Mouse (Mus musculus): ENCODE results near the gene Akt1s1. TPM values are rescaled to one million over a fixed set of nuclear protein-coding genes. Genes with fewer than 3 reads are reported as not detected.

The Akt1s1 gene
- 90.1 and 99.1 TPM in 2 replicates for polyA plus RNA-seq (2015; fragmentation: Nextera tagmentation; extraction: Ambion mirVana)

GRCm38 (mm10) chr7:44848561-44849415, at the start of gene Akt1s1, which contains the start of gene Tbc1d17:
Gene Akt1s1 (plus strand): TSS chr7:44848991.
Gene Tbc1d17 (minus strand): TSS chr7:44849079.
- peaks cover 26% of the 10 kb centered on the region for H3K36me3 ChIP-seq
- peak within 1 kb of the TSS; percentile 84 for H3K9ac ChIP-seq
- ATAC-seq (ENCODE audit: low FRiP score, low read depth) = peak; percentile 91
- no peaks in the 10 kb centered on the region for H3K27me3 ChIP-seq
- H3K27ac ChIP-seq (replicated peaks) = peak within 1 kb of the TSS; percentile 99
- H3K4me3 ChIP-seq = peak within 1 kb of the TSS; percentile 81
- peaks cover 39% of the 10 kb centered on the region for H3K4me1 ChIP-seq (replicated peaks)
- under 1% methylated on average over 54 of the region's 54 CpGs for WGBS
- peak within 1 kb of the TSS; percentile 86 for H3K4me2 ChIP-seq
- H3K9me3 ChIP-seq = no peaks in the 10 kb centered on the region

- Histone ChIP-seq H3K4me2 (no peak overlapping the region), H3K9ac (no peak overlapping the region), H3K4me1 (replicated peaks) (no peaks in the 10 kb centered on the region), H3K9me3 (no peaks in the 10 kb centered on the region), H3K36me3 (no peaks in the 10 kb centered on the region), H3K27me3 (no peaks in the 10 kb centered on the region), H3K27ac (replicated peaks) (no peak overlapping the region), H3K4me3 (no peak overlapping the region)
- ATAC-seq (ENCODE audit: low FRiP score, low read depth) = no peak
- WGBS = 97% methylated on average over 2 of the region's 2 CpGs
Measured at GRCm38 (mm10) chr7:44808927-44809326, 39.9 kb upstream of the Akt1s1 start.

- 94% methylated on average over 3 of the region's 3 CpGs for WGBS
- Histone ChIP-seq H3K27me3 (no peaks in the 10 kb centered on the region), H3K27ac (replicated peaks) (no peak overlapping the region), H3K9ac (no peak overlapping the region), H3K4me3 (no peak overlapping the region), H3K9me3 (no peaks in the 10 kb centered on the region), H3K36me3 (no peaks in the 10 kb centered on the region), H3K4me2 (no peak overlapping the region), H3K4me1 (replicated peaks) (no peaks in the 10 kb centered on the region)
- no peak for ATAC-seq (ENCODE audit: low FRiP score, low read depth)
Measured at GRCm38 (mm10) chr7:44809466-44809865, 39.3 kb upstream of the Akt1s1 start.

DNA sequence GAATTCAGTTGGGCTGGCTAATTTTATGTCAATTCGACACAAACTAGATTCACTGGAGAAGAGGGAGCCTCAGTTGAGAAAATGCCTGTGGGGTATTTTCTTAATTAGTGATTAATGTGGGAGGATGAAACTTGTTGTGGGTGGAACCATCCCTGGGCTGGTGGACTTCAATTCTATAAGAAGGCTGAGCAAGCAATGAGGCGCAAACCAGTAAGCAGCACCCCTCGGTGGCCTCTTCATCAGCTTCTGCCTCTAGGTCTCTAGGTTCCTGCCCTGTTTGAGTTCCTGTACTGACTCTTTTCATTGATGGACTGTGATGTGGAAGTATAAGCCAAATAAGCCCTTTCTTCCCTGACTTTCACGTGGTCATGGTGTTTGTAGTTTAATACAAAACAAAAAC, 38.4 kb upstream of the Akt1s1 start:
- H3K9me3 ChIP-seq = no peaks in the 10 kb centered on the region
- ATAC-seq (ENCODE audit: low FRiP score, low read depth) = no peak
- no peak overlapping the region for H3K27ac ChIP-seq (replicated peaks)
- WGBS = 78% methylated on average over 4 of the region's 4 CpGs
- H3K9ac ChIP-seq = no peak overlapping the region
- no peaks in the 10 kb centered on the region for H3K36me3 ChIP-seq
- no peak overlapping the region for H3K4me3 ChIP-seq
- H3K4me1 ChIP-seq (replicated peaks) = peaks cover 7% of the 10 kb centered on the region
- no peak overlapping the region for H3K4me2 ChIP-seq
- H3K27me3 ChIP-seq = no peaks in the 10 kb centered on the region

DNA sequence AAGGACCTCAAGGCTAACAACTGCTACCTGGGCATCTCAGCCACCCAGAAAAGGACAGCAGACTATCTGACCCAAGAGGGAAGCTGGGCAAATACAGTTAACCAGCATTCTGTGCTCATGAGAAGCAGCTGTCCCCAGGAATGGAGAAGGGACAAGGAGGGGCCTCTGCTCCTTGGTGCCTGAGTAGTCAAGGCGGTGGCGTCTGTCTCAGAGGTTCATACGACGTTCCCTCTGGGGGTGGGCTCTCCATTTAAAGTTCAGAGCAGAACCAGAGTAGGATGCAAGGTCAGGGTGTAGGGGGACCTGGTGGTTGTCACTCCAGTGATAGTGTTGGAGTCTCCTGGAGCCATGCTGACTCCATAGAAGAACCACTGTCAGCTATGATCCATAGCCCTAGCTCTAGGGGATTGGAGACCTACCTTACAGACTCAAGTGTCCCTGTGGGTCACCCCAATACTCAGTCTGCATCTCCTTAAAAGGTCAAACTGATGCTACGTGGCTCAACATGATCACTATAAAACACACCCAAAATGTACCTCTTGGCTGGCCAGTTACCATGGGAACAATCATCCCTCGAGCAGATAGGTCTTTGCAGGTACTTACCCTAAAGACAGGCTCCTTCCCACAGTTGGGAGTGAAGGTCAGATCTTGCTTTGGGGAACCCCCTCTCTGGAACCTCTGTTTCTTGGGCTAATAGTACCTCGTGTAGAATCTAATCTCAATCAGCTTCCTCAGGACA, 37.8 kb upstream of the Akt1s1 start:
- Histone ChIP-seq H3K27ac (replicated peaks) (no peak overlapping the region), H3K9ac (no peak overlapping the region), H3K4me2 (no peak overlapping the region), H3K27me3 (no peaks in the 10 kb centered on the region), H3K36me3 (no peaks in the 10 kb centered on the region), H3K9me3 (no peaks in the 10 kb centered on the region), H3K4me1 (replicated peaks) (peaks cover 8% of the 10 kb centered on the region), H3K4me3 (no peak overlapping the region)
- WGBS = 92% methylated on average over 7 of the region's 7 CpGs
- ATAC-seq (ENCODE audit: low FRiP score, low read depth) = no peak

DNA sequence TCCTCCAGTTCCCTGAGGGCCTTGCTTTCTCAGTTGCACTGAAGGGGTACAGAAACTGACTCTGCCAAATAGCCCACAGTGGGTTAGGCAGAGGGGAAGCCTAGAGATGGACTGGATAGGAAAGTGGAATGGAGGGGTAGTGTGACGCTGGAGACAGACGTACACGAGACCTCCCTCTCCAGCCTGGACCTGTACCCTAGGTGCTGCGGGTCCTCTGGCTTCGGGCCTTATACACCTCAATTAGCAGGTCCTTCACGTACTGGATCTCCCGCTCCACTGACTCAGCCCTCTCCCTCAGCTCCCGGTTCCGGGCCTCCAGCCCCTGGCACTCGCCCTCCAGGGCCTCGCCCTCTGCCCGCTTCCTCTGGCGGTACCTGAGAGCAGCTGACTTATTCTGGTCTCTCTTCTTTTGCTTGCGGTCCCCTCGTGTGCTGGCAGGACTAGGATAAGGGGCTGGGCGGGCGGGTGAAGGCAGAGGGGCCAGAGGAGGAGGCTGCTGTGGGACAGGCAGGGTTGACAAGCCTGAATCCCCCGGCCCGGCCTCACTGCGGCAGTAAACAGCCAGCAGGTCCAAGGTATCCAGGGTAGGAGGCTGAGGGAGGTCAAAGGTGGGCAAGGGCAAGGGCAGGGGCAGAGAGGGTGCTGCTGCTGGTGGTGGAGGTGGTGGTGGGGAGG, 36.0 kb upstream of the Akt1s1 start:
- H3K9me3 ChIP-seq = no peaks in the 10 kb centered on the region
- no peak overlapping the region for H3K27ac ChIP-seq (replicated peaks)
- no peaks in the 10 kb centered on the region for H3K27me3 ChIP-seq
- peaks cover 17% of the 10 kb centered on the region for H3K4me1 ChIP-seq (replicated peaks)
- no peak overlapping the region for H3K9ac ChIP-seq
- no peak overlapping the region for H3K4me3 ChIP-seq
- ATAC-seq (ENCODE audit: low FRiP score, low read depth) = no peak
- H3K4me2 ChIP-seq = no peak overlapping the region
- H3K36me3 ChIP-seq = no peaks in the 10 kb centered on the region
- 92% methylated on average over 20 of the region's 20 CpGs for WGBS

GRCm38 (mm10) chr7:44813985-44814384, 34.8 kb upstream of the Akt1s1 start:
- Histone ChIP-seq H3K4me1 (replicated peaks) (peaks cover 29% of the 10 kb centered on the region), H3K9ac (no peak overlapping the region), H3K27me3 (no peaks in the 10 kb centered on the region), H3K4me2 (no peak overlapping the region), H3K4me3 (no peak overlapping the region), H3K27ac (replicated peaks) (no peak overlapping the region), H3K9me3 (no peaks in the 10 kb centered on the region), H3K36me3 (no peaks in the 10 kb centered on the region)
- 96% methylated on average over 3 of the region's 3 CpGs for WGBS
- ATAC-seq (ENCODE audit: low FRiP score, low read depth) = no peak

DNA sequence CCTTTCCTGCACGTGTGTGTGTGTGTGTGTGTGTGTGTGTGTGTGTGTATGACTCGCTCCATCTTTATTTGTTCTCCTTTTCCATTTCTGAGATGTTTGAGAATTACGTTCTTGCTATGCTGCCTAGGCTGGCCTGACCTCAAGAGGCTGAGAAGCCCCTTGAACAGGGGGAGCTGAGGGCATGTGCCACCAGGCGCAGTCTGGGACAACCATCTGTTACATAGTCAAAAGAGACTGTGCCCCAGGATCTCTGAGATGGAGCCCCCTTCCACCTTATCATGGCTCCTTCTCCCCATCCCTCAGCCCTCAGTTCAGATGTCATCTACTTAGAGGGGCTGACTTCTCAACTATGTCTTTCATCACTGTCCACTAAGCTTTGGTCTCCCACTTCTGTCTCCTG, 34.4 kb upstream of the Akt1s1 start:
- peaks cover 32% of the 10 kb centered on the region for H3K4me1 ChIP-seq (replicated peaks)
- WGBS = 97% methylated on average over 4 of the region's 4 CpGs
- no peak overlapping the region for H3K4me3 ChIP-seq
- no peaks in the 10 kb centered on the region for H3K27me3 ChIP-seq
- no peak overlapping the region for H3K27ac ChIP-seq (replicated peaks)
- ATAC-seq (ENCODE audit: low FRiP score, low read depth) = no peak
- H3K4me2 ChIP-seq = no peak overlapping the region
- no peak overlapping the region for H3K9ac ChIP-seq
- no peaks in the 10 kb centered on the region for H3K9me3 ChIP-seq
- H3K36me3 ChIP-seq = no peaks in the 10 kb centered on the region

DNA sequence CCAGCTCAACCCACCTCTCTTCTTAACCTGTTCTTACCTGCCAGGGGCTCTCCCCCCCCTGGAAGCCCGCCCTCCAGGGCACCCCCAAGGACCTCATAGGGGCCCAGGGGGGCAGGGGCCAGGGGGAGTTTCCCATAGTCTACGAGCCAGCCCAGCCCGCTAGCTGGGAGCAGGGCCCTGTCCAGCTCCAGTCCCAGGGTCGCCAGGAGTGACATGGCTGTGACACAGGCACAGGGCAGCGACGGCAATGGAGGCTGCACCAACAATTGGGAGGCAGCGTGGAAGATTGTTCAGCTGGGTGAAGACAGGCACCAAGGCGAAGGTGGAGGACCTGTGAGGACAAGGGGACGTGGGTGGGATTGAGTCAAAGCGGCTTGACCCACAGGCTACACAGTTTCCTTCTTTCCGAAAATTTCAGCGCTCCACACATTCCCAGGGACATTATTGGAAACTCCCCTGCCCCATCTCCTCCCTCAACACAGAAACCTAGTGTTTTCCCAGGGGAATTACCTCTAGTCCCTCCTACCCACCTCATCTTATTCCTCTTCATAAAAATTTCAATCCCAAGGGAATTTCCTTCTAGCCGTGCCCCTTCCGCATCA, 33.7 kb upstream of the Akt1s1 start:
- Histone ChIP-seq H3K4me3 (peak overlapping the region; percentile 78), H3K27me3 (no peaks in the 10 kb centered on the region), H3K27ac (replicated peaks) (peak overlapping the region; percentile 90), H3K36me3 (no peaks in the 10 kb centered on the region), H3K4me2 (peak overlapping the region; percentile 60), H3K4me1 (replicated peaks) (peaks cover 39% of the 10 kb centered on the region), H3K9ac (0 out of 2 replicates have a peak overlapping the region, but pooled peaks have one; percentile 5), H3K9me3 (no peaks in the 10 kb centered on the region)
- ATAC-seq (ENCODE audit: low FRiP score, low read depth) = peak; percentile 9; the same call in 1 of the 2 replicates
- WGBS = 25% methylated on average over 14 of the region's 14 CpGs

- 0% methylated on average over 61 of the region's 62 CpGs for WGBS
- H3K4me1 ChIP-seq (replicated peaks) = peaks cover 44% of the 10 kb centered on the region
Measured at GRCm38 (mm10) chr7:44815721-44816469, 32.9 kb upstream of the Akt1s1 start, which contains the start of the genes Nup62 and Il4i1. Gene Nup62 (plus strand): TSS chr7:44816088. Gene Il4i1 (plus strand): TSS chr7:44816387.

More at GRCm38 (mm10) chr7:44815721-44816469, 32.9 kb upstream of the Akt1s1 start, which contains the start of the genes Nup62 and Il4i1:
- Histone ChIP-seq H3K9ac (peak within 1 kb of the TSS; percentile 68), H3K4me2 (peak within 1 kb of the TSS; percentile 61), H3K9me3 (no peaks in the 10 kb centered on the region), H3K27ac (replicated peaks) (peak within 1 kb of the TSS; percentile 90), H3K27me3 (no peaks in the 10 kb centered on the region), H3K4me3 (peak within 1 kb of the TSS; percentile 78), H3K36me3 (no peaks in the 10 kb centered on the region)
- peak; percentile 94 for ATAC-seq (ENCODE audit: low FRiP score, low read depth)

All from hindbrain, embryonic 15.5 days (tissue).